In genomic region chr10:128192030-128192766, GRCm38 (mm10) we compare ENCODE assay signal across 20 mouse cellular contexts. TPM values are rescaled to one million over a fixed set of nuclear protein-coding genes. Genes with fewer than 3 reads are reported as not detected.
"Had no signal": no experiment of that assay in that cellular context is flagged by ENCODE, and none has a peak within 500 bp of the region (broad histone marks: within the 10 kb centered on the region; RNA-seq: fewer than 3 reads in every experiment).

No protein-coding gene starts in this region.

RNA-seq across cellular contexts. Expression of gene Gls2, which starts 2.1 kb away (rescaled TPM):
- total RNA-seq: granulocyte monocyte progenitor cell, adult 5-6 weeks had no signal
- polyA plus RNA-seq: erythroblast, embryonic 14.5 days had no signal

RNA-seq across cellular contexts. Expression of gene Mip, which starts 33.4 kb away (rescaled TPM):
- total RNA-seq: common myeloid progenitor, adult 5-6 weeks; gastrocnemius, adult 18-20 months; gastrocnemius, adult 2 months; gastrocnemius, adult 8-10 months; gastrocnemius, postnatal 10 days; gastrocnemius, postnatal 14 days; gastrocnemius, postnatal 36 days; gastrocnemius, postnatal 4 days; heart, adult 18-20 months; heart, adult 2 months; heart, adult 8-10 months had no signal
- polyA plus RNA-seq: cortical plate, adult 2 months; embryonic facial prominence, embryonic 10.5 days; embryonic facial prominence, embryonic 11.5 days; erythroblast, embryonic 14.5 days; forebrain, embryonic 16.5 days; forebrain, postnatal 0 days; frontal cortex, adult 2 months; gonadal fat pad, adult 2 months; heart, adult 2 months had no signal
